Mouse (Mus musculus) liver, adult 2 months (tissue): ENCODE data around the gene Gnl3l. TPM values are rescaled to one million over a fixed set of nuclear protein-coding genes. Genes with fewer than 3 reads are reported as not detected.

Source experiments
- DNase-seq: peaks from one replicate; pipeline ENCODE4 v3.0.0-alpha.2; 2011; ENCODE audit warnings: low read depth, low spot score; ENCODE audit errors: extremely low read depth
- H3K27ac ChIP-seq: fragments of 200-500 bp; replicated peaks from 2 replicates; pipeline ENCODE4 v1.5.1; 2012; ENCODE audit warnings: low read depth, mild to moderate bottlenecking, control low read depth, inconsistent platforms, low read length; ENCODE audit not compliant: insufficient read depth
- H3K27me3 ChIP-seq: fragments of 200-500 bp; 2 replicates; pipeline ENCODE4 v1.6.1; 2012; ENCODE audit warnings: mild to moderate bottlenecking, moderate library complexity, low read length, inconsistent platforms; ENCODE audit not compliant: control insufficient read depth, insufficient read depth
- H3K36me3 ChIP-seq: fragments of 200-500 bp; 2 replicates; pipeline ENCODE4 v1.6.1; 2012; ENCODE audit warnings: low read length, inconsistent platforms; ENCODE audit not compliant: control insufficient read depth, insufficient read depth
- H3K4me1 ChIP-seq: fragments of 200-500 bp; 2 replicates; pipeline ENCODE4 v1.6.1; 2011; ENCODE audit warnings: low read length; ENCODE audit not compliant: control insufficient read depth, insufficient read depth
- H3K4me3 ChIP-seq: fragments of 200-500 bp; 2 replicates; pipeline ENCODE4 v1.5.1; 2011; ENCODE audit warnings: low read depth, mild to moderate bottlenecking, control low read depth, low read length, moderate library complexity; ENCODE audit not compliant: insufficient read depth
- H3K79me2 ChIP-seq: fragments of 200-500 bp; 2 replicates; pipeline ENCODE4 v1.6.1; 2012; ENCODE audit warnings: inconsistent platforms, mild to moderate bottlenecking, low read length, moderate library complexity; ENCODE audit not compliant: control insufficient read depth, insufficient read depth
- H3K9ac ChIP-seq: fragments of 200-500 bp; 2 replicates; pipeline ENCODE4 v1.6.1; 2012; ENCODE audit warnings: low read depth, mild to moderate bottlenecking, control low read depth, inconsistent platforms, low read length
- CTCF ChIP-seq: fragments of 200-500 bp; IDR thresholded peaks from 2 replicates; pipeline ENCODE4 v1.5.1; 2011; ENCODE audit warnings: low read depth, low read length, control low read depth
- POLR2A ChIP-seq: fragments of 200-500 bp; IDR thresholded peaks from 2 replicates; pipeline ENCODE4 v1.6.1; 2011; ENCODE audit warnings: low read length, control low read depth; ENCODE audit not compliant: insufficient read depth; ENCODE audit errors: extremely low read depth
- WGBS: fragments of 180-500 bp; shearing (Covaris S2); methylation state at CpG from one replicate; pipeline ENCODE4 v1.1.7; 2018; 5-methylcytosine and 5-hydroxymethylcytosine counted together
- polyA plus RNA-seq: library from polyadenylated mRNA; depleted of rRNA; stranded (reverse); fragments of >200 nt; gene quantifications from 2 replicates; pipeline ENCODE4 v1.2.3, GENCODE M21; 2012; rRNA removed
- total RNA-seq: library from RNA; depleted of rRNA; stranded (reverse); fragments of >200 nt; gene quantifications from 2 replicates; pipeline ENCODE4 v1.2.3, GENCODE M21; 2014; rRNA removed

The Gnl3l gene
- total and polyA plus RNA-seq, 2 experiments, result 4.3 to 13.2 TPM

GRCm38 (mm10) chrX:150956016-150956415 is 61.1 kb downstream of the Gnl3l start:
- H3K79me2 ChIP-seq, result no peaks in the 10 kb centered on the region
- no peak overlapping the region for H3K9ac ChIP-seq
- H3K27me3 ChIP-seq, result no peaks in the 10 kb centered on the region
- TF ChIP-seq CTCF, result no peak
- no peaks in the 10 kb centered on the region for H3K4me1 ChIP-seq
- no peaks in the 10 kb centered on the region for H3K36me3 ChIP-seq
- no peak overlapping the region for H3K4me3 ChIP-seq
- no peak for DNase-seq
- WGBS, result 83% methylated on average over 1 of the region's 1 CpGs
- H3K27ac ChIP-seq, result no peak overlapping the region

- no peak overlapping the region for H3K4me3 ChIP-seq
- H3K9ac ChIP-seq, result no peak overlapping the region
- no peak overlapping the region for H3K27ac ChIP-seq
- DNase-seq, result no peak
- H3K79me2 ChIP-seq, result no peaks in the 10 kb centered on the region
- no peaks in the 10 kb centered on the region for H3K27me3 ChIP-seq
- 74% methylated on average over 2 of the region's 2 CpGs for WGBS
- H3K4me1 ChIP-seq, result no peaks in the 10 kb centered on the region
- no peaks in the 10 kb centered on the region for H3K36me3 ChIP-seq
- TF ChIP-seq POLR2A (no peak), CTCF (no peak)
These were observed 61.7 kb downstream of the Gnl3l start for GRCm38 (mm10) chrX:150955441-150955840.

DNA sequence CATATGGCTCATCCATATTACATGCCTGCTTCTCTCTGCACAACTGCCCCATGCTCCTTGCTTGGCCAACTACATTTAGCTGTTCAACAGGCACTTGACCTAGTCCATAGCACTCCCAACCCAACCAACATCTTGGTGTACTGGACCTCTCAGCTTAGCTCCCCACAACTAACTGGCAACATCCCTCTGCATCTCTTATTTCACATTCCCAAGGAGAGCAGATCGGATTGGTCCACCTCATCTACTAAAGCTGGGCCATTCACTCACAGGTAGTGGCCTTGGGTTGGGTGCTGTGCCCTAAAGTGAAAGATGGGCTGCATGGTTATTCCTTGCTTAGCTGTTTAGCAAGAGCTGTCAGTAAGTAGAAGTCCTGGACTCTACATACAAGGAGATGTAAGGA is 62.4 kb downstream of the Gnl3l start:
- Histone ChIP-seq H3K36me3 (no peaks in the 10 kb centered on the region), H3K4me3 (no peak overlapping the region), H3K27me3 (no peaks in the 10 kb centered on the region), H3K79me2 (no peaks in the 10 kb centered on the region), H3K4me1 (no peaks in the 10 kb centered on the region), H3K9ac (no peak overlapping the region), H3K27ac (no peak overlapping the region)
- WGBS, result 94% methylated on average over 1 of the region's 1 CpGs
- TF ChIP-seq POLR2A (no peak), CTCF (no peak)
- DNase-seq, result no peak

Other genes starting within 250 kb of the Gnl3l start
- 8.3 and 8.4 TPM in 2 replicates for gene Maged2, start 203.0 kb downstream of the Gnl3l start, total RNA-seq
- 4.0 and 4.8 TPM in 2 replicates for gene Maged2, start 203.0 kb downstream of the Gnl3l start, polyA plus RNA-seq
- 0.83 and 0.87 TPM in 2 replicates for gene Fgd1, start 28.8 kb upstream of the Gnl3l start, total RNA-seq
- 0.81 and 2.4 TPM in 2 replicates for gene Fgd1, start 28.8 kb upstream of the Gnl3l start, polyA plus RNA-seq
- gene Tsr2, start 79.2 kb upstream of the Gnl3l start, total RNA-seq, result 6.0 and 6.4 TPM in 2 replicates
- gene Tsr2, start 79.2 kb upstream of the Gnl3l start, polyA plus RNA-seq, result 3.2 and 3.4 TPM in 2 replicates
- not detected in 2 replicates for gene Wnk3, start 180.8 kb upstream of the Gnl3l start, total RNA-seq
- not detected in 2 replicates for gene Wnk3, start 180.8 kb upstream of the Gnl3l start, polyA plus RNA-seq